Mouse (Mus musculus) kidney, postnatal 4 days (tissue): ENCODE results near the gene Dock2.

Experiments used
- DNase-seq, 2 experiments: peaks; one replicate each; pipeline ENCODE4 v3.0.0; 2021; ENCODE audit warnings: mixed read lengths in 2 of 2

Gene Dock2

DNA sequence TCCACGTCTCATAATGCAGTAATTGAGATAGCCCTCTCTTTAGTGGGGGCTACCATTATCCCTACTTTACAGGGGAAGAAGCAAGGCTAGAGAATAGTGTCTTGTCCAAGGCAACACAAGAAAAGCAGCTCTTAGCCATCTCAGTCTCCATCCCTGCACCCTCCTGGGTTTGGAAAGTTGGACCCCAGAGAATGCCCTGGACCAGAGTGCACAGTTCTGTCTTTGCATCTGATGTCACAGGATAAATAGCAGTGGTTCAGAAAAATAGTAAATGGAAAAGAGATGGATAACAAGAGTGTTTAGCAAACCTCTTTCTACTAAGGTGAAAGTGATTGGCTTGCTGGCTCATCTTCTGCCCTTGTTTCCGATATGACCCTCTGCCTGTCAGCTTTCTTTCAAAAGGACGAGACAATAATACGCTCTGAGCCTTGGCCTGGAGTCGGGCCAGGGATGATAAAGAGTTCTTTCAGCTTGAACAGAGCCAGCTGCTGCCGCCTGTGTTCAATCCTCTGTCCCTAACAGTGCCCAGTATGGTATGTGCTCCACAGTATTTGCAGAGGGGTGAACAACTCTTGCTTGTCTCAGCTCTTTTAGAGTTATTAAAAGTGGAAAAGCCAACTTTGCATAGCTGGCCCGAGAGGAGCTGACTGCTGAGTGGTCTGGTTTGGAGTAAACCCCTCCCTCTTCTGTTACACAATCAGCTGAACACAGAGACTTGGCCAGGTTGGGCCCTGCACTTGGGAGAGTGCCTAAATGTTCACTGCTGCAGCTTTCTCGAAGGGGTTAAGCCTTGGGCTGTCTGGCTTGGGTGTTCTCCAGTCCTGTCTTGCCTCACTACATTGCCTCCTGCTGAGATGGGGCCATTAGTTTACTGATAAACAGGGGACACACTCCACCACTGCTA, 602.2 kb downstream of the Dock2 start:
- peak; percentile 72 to 80 for DNase-seq

DNA sequence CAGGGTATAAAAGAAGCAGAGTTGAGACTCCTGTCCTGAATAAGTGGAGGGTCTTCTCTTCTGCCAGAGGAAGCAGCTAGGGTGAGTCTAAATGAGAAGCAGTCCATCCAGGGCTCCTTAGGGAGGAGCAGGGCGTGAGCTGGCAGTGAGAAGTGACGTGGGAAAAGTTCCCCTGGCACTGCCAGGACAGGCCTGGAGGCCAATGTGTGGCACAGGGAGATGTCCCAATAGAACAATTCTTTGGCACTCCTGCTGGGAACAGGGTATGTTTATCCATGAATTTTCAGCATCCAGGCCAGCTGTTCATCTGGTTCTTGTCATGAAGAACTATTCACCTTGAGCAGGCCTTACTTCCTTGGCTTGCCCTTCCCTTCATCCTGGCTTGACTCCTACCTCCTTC, 604.9 kb downstream of the Dock2 start:
- DNase-seq: no peak
